Mouse (Mus musculus): ENCODE measurements at regions not wholly inside any gene's neighbourhood (a gene's known extent, or its start where the extent isn't known, plus 50 kb on each side); places are given as distances from the start of the nearest gene placed in this dataset.

DNA sequence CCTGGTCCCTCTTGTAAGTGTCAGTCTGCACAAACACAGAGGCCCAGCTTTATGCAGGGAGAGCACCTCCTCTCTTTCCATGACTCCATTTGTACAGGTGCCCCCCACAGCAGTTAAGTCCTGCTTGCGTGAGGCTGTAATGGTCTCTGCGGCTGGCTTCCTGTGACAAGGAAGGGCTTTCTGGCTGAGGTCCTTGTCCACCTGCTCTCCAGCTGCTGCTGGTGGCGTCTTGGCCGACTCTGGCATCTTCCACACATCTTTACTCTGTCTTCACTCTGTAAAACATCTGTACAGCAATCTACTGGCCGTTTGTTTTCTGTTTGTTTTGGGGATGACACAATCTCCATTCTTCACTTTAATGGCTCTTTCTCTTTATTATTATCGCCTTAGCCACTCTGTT is 60.8 kb downstream of the Rpusd4 start:
- no peak for ATAC-seq (ENCODE audit: insufficient number of reproducible peaks, insufficient read depth, low FRiP score, low read depth)
- H3K9ac ChIP-seq (replicated peaks; ENCODE audit: low read depth, low read length) = no peak overlapping the region
- WGBS = 36% methylated on average over 6 of the region's 6 CpGs
- H3K4me1 ChIP-seq (ENCODE audit: control insufficient read depth, insufficient read depth, low read length) = peaks cover 28% of the 10 kb centered on the region
- no peak overlapping the region for H3K4me3 ChIP-seq (ENCODE audit: low read depth, low read length)
- no peak overlapping the region for H3K4me2 ChIP-seq (replicated peaks; ENCODE audit: low read depth, low read length)
- no peaks in the 10 kb centered on the region for H3K36me3 ChIP-seq (ENCODE audit: control insufficient read depth, insufficient read depth, low read length)
- H3K27ac ChIP-seq (ENCODE audit: low read length) = no peak overlapping the region
- H3K27me3 ChIP-seq (ENCODE audit: control insufficient read depth, insufficient read depth, low read length) = no peaks in the 10 kb centered on the region
- H3K9me3 ChIP-seq (ENCODE audit: control insufficient read depth, low read depth, low read length) = no peaks in the 10 kb centered on the region

DNA sequence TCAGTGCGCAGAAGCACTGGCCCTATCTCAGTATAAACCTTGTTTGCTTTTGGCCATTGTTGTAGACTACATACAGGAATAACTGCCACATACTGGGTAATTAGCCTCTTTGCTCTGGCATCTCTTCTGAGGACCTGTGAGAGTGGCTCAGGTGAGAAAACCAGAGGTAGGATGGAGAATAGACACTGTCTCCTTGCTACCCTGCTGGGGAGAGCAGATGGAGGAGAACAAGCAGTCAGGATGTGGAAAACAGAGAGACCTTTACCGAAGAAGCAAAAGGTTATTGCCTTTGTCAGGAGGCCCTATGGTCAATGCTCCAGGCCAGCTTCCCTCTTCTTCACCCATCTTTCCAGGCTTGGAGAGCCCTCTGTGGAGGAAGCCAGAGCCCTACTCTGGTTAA is 62.7 kb downstream of the Rpusd4 start:
- Histone ChIP-seq H3K27me3 (ENCODE audit: control insufficient read depth, insufficient read depth, low read length) (no peaks in the 10 kb centered on the region), H3K4me1 (ENCODE audit: control insufficient read depth, insufficient read depth, low read length) (peaks cover 39% of the 10 kb centered on the region), H3K9me3 (ENCODE audit: control insufficient read depth, low read depth, low read length) (no peaks in the 10 kb centered on the region), H3K4me3 (ENCODE audit: low read depth, low read length) (no peak overlapping the region), H3K27ac (ENCODE audit: low read length) (no peak overlapping the region; the same call in 1 of the 2 replicates), H3K9ac (replicated peaks; ENCODE audit: low read depth, low read length) (no peak overlapping the region), H3K4me2 (replicated peaks; ENCODE audit: low read depth, low read length) (no peak overlapping the region), H3K36me3 (ENCODE audit: control insufficient read depth, insufficient read depth, low read length) (no peaks in the 10 kb centered on the region)
- WGBS = 96% methylated on average over 2 of the region's 2 CpGs
- ATAC-seq (ENCODE audit: insufficient number of reproducible peaks, insufficient read depth, low FRiP score, low read depth) = no peak

DNA sequence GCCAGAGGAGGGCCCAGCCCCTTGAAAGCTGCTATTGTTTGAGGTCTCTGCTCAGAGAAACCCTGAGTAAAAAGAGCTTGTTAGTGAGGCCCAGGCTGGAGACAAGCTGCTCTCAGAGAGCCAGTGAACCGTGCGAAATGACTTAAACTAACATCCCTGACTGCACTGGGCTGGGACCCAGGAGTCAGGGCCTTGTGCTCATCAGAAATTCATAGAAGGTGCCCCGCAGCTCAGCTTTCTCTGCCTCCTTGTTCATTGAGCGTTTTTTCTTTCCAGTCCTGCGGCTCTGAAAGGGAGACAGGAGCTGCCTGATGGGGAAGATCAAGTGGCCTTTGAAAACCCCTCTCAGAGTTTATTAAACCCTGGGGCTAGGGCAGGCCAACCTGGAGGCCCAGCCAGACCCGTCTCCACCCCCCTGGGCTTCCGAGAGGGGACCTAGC is 63.6 kb downstream of the Rpusd4 start:
- H3K4me2 ChIP-seq (replicated peaks; ENCODE audit: low read depth, low read length) = no peak overlapping the region
- no peaks in the 10 kb centered on the region for H3K36me3 ChIP-seq (ENCODE audit: control insufficient read depth, insufficient read depth, low read length)
- no peaks in the 10 kb centered on the region for H3K9me3 ChIP-seq (ENCODE audit: control insufficient read depth, low read depth, low read length)
- no peak overlapping the region for H3K9ac ChIP-seq (replicated peaks; ENCODE audit: low read depth, low read length)
- peaks cover 48% of the 10 kb centered on the region for H3K4me1 ChIP-seq (ENCODE audit: control insufficient read depth, insufficient read depth, low read length)
- peak overlapping the region; percentile 84 for H3K27ac ChIP-seq (ENCODE audit: low read length)
- no peak overlapping the region for H3K4me3 ChIP-seq (ENCODE audit: low read depth, low read length)
- no peaks in the 10 kb centered on the region for H3K27me3 ChIP-seq (ENCODE audit: control insufficient read depth, insufficient read depth, low read length)
- WGBS = 38% methylated on average over 7 of the region's 7 CpGs
- no peak for ATAC-seq (ENCODE audit: insufficient number of reproducible peaks, insufficient read depth, low FRiP score, low read depth)

DNA sequence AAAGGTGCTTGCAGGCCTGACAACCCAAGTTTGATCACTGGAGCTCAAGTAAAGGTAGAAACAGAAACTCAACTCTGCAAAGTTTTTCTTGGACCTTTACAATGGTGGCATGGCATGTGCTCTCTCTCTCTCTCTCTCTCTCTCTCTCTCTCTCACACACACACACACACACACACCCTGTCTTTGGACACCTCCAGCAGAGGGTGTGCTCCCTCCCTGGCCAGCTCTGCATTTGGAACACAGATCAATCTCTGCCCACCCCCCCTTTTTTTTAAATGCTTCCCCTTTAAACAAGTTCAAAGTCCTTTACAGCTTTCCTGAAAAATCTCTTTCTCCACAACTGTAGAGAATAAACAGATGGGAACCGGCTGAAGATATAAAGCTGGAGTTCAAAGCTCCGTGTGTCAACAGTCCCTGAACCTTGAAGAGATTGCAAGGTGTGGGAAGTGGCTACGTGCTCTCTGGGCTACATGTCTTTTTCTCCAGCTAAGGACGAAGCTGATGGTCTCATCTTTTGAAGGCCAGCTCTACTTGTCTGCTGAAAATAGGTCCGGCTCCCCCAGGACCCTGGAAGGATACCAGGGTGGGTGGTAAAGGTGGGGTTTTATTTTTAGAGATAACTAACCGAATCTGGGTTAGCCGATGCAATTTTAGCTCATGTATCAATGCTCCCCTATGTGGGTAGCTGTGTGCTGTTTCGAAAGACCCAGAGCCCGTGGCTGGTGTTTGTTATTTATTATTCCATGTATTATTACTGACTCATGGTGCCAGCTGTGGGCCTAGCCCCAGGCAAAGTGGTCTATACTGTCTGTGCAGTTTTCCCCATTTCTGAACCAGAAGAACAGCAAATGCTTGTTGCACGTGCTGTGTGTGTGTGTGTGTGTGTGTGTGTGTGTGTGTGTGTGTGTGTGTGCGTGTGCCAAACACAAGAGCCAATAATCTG is 65.3 kb downstream of the Rpusd4 start:
- WGBS = 44% methylated on average over 11 of the region's 11 CpGs
- peak; percentile 57 for ATAC-seq (ENCODE audit: insufficient number of reproducible peaks, insufficient read depth, low FRiP score, low read depth)

DNA sequence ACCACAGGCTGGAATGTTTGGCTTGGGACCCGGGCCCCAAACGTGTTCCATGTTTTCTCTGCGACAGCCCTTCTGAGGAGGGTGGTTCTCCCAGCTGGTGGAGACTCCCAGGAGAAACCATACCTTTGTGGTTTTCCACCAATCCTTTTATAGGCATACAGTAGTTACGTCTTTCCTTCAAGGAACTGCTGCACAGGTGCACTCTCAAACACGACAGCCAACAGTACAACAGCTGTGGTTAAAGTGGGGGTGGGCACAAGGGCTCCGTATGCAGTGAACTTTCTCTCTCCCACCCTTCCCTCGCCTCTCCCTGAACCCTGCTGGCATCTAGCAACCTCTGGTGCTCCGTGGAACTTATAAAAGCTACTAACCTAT is 66.0 kb downstream of the Rpusd4 start:
- no peak for ATAC-seq (ENCODE audit: insufficient number of reproducible peaks, insufficient read depth, low FRiP score, low read depth)
- H3K27ac ChIP-seq (ENCODE audit: low read length) = peak overlapping the region; percentile 62; the same call in 1 of the 2 replicates
- H3K4me3 ChIP-seq (ENCODE audit: low read depth, low read length) = no peak overlapping the region
- no peaks in the 10 kb centered on the region for H3K9me3 ChIP-seq (ENCODE audit: control insufficient read depth, low read depth, low read length)
- no peak overlapping the region for H3K9ac ChIP-seq (replicated peaks; ENCODE audit: low read depth, low read length)
- no peaks in the 10 kb centered on the region for H3K36me3 ChIP-seq (ENCODE audit: control insufficient read depth, insufficient read depth, low read length)
- H3K27me3 ChIP-seq (ENCODE audit: control insufficient read depth, insufficient read depth, low read length) = no peaks in the 10 kb centered on the region
- no peak overlapping the region for H3K4me2 ChIP-seq (replicated peaks; ENCODE audit: low read depth, low read length)
- H3K4me1 ChIP-seq (ENCODE audit: control insufficient read depth, insufficient read depth, low read length) = peaks cover 45% of the 10 kb centered on the region
- WGBS = 45% methylated on average over 8 of the region's 8 CpGs

More for the DNA sequence above, 65.3 kb downstream of the Rpusd4 start:
- Histone ChIP-seq H3K27ac (ENCODE audit: low read length) (peak overlapping the region; percentile 62), H3K9me3 (ENCODE audit: control insufficient read depth, low read depth, low read length) (no peaks in the 10 kb centered on the region), H3K9ac (replicated peaks; ENCODE audit: low read depth, low read length) (no peak overlapping the region), H3K4me3 (ENCODE audit: low read depth, low read length) (no peak overlapping the region), H3K36me3 (ENCODE audit: control insufficient read depth, insufficient read depth, low read length) (no peaks in the 10 kb centered on the region), H3K27me3 (ENCODE audit: control insufficient read depth, insufficient read depth, low read length) (no peaks in the 10 kb centered on the region), H3K4me1 (ENCODE audit: control insufficient read depth, insufficient read depth, low read length) (peaks cover 45% of the 10 kb centered on the region), H3K4me2 (replicated peaks; ENCODE audit: low read depth, low read length) (no peak overlapping the region)

DNA sequence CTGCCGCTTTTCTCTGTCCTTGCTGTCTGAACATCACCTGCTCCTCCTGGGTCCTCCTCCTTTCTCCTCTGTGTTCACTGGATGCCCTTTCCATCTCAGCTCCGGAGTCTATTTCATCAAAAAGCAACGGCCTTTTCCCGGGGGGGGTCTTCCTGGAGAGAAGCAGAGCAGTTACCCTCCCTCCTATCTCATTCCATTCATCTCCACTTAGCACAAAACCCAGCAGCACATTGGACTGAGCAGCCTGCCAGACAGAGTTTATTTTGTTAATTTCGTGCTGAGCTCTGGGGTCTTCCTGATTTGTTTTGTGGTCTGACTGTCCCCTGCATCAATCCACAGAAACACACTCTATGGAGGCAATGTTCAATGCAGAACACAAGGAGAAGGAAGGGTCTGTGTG is 66.9 kb downstream of the Rpusd4 start:
- Histone ChIP-seq H3K9me3 (ENCODE audit: control insufficient read depth, low read depth, low read length) (no peaks in the 10 kb centered on the region), H3K4me1 (ENCODE audit: control insufficient read depth, insufficient read depth, low read length) (peaks cover 45% of the 10 kb centered on the region), H3K27me3 (ENCODE audit: control insufficient read depth, insufficient read depth, low read length) (no peaks in the 10 kb centered on the region), H3K36me3 (ENCODE audit: control insufficient read depth, insufficient read depth, low read length) (no peaks in the 10 kb centered on the region), H3K27ac (ENCODE audit: low read length) (peak overlapping the region; percentile 90; the same call in 1 of the 2 replicates), H3K4me3 (ENCODE audit: low read depth, low read length) (no peak overlapping the region), H3K4me2 (replicated peaks; ENCODE audit: low read depth, low read length) (no peak overlapping the region), H3K9ac (replicated peaks; ENCODE audit: low read depth, low read length) (no peak overlapping the region)
- no peak for ATAC-seq (ENCODE audit: insufficient number of reproducible peaks, insufficient read depth, low FRiP score, low read depth)
- WGBS = 53% methylated on average over 5 of the region's 5 CpGs

DNA sequence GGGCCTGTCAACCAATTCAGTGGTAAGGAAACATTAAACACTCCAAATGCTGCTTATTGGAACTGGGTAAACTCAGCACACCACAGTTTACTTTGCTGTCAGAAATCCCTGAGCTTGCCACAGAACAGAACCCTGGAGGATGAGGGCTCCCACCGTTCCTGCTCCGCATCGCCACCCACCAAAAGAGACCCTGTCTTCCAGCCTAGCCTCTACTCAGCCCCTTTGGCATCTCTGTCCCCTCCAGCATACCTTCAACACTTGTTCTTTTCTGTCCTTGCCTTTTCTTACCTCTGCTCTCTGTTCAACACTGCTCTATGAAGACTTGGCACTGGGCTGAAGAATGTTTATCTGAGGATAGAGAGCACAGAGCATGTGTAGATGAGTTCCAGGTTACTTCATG is 67.5 kb downstream of the Rpusd4 start:
- peaks cover 45% of the 10 kb centered on the region for H3K4me1 ChIP-seq (ENCODE audit: control insufficient read depth, insufficient read depth, low read length)
- H3K9me3 ChIP-seq (ENCODE audit: control insufficient read depth, low read depth, low read length) = no peaks in the 10 kb centered on the region
- 28% methylated on average over 3 of the region's 3 CpGs for WGBS
- no peaks in the 10 kb centered on the region for H3K27me3 ChIP-seq (ENCODE audit: control insufficient read depth, insufficient read depth, low read length)
- H3K9ac ChIP-seq (replicated peaks; ENCODE audit: low read depth, low read length) = no peak overlapping the region
- H3K36me3 ChIP-seq (ENCODE audit: control insufficient read depth, insufficient read depth, low read length) = no peaks in the 10 kb centered on the region
- H3K4me3 ChIP-seq (ENCODE audit: low read depth, low read length) = no peak overlapping the region
- H3K4me2 ChIP-seq (replicated peaks; ENCODE audit: low read depth, low read length) = 0 out of 2 replicates have a peak overlapping the region, but pooled peaks have one; percentile 19
- peak overlapping the region; percentile 90 for H3K27ac ChIP-seq (ENCODE audit: low read length)
- no peak for ATAC-seq (ENCODE audit: insufficient number of reproducible peaks, insufficient read depth, low FRiP score, low read depth)

DNA sequence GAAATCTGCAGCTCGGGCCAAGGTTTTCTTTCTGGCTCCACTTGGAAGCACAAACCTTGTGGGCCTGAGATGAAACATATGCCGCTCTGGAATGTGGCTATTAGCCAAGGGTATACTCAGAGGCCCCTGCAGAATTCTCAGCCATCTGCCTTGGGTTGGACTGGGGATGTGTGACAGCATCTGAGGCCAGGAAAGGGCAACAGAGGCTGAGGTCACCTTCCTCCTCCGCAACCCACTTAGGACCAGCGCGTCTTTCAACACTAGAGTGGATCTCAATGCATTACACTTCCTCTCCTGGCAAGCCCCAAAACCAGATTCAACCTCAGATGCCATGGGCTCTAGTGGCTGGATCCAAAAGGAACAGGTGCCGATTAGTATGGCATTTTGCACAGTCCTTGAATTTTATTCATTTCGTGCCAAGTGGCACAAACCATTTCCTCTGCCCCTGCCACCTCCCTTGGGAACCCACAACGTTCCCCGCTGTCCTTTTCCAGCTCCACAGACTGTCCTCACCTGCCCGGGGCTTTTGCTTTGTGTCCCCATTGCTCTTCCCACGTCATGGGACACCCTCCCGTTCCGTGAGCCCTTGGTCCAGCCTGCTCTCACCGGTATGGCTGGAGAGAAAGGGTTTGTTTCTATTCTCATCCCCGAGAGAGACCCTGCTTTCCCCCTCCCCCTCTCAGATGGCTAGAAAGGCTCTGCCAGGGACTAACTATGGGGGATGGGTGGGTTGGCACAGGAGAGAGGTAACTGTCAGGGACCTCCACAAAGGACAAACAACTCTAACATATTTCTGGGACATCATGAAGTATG is 68.4 kb downstream of the Rpusd4 start:
- Histone ChIP-seq H3K27me3 (ENCODE audit: control insufficient read depth, insufficient read depth, low read length) (no peaks in the 10 kb centered on the region), H3K4me3 (ENCODE audit: low read depth, low read length) (no peak overlapping the region), H3K27ac (ENCODE audit: low read length) (peak overlapping the region; percentile 90), H3K4me1 (ENCODE audit: control insufficient read depth, insufficient read depth, low read length) (peaks cover 50% of the 10 kb centered on the region), H3K36me3 (ENCODE audit: control insufficient read depth, insufficient read depth, low read length) (no peaks in the 10 kb centered on the region), H3K9ac (replicated peaks; ENCODE audit: low read depth, low read length) (no peak overlapping the region), H3K9me3 (ENCODE audit: control insufficient read depth, low read depth, low read length) (no peaks in the 10 kb centered on the region), H3K4me2 (replicated peaks; ENCODE audit: low read depth, low read length) (0 out of 2 replicates have a peak overlapping the region, but pooled peaks have one; percentile 19)
- peak; percentile 59; the same call in 1 of the 2 replicates for ATAC-seq (ENCODE audit: insufficient number of reproducible peaks, insufficient read depth, low FRiP score, low read depth)
- WGBS = 49% methylated on average over 15 of the region's 15 CpGs

Data from stomach, embryonic 14.5 days (tissue).